ENCODE assay signal across 8 mouse cellular contexts in the genomic region with DNA sequence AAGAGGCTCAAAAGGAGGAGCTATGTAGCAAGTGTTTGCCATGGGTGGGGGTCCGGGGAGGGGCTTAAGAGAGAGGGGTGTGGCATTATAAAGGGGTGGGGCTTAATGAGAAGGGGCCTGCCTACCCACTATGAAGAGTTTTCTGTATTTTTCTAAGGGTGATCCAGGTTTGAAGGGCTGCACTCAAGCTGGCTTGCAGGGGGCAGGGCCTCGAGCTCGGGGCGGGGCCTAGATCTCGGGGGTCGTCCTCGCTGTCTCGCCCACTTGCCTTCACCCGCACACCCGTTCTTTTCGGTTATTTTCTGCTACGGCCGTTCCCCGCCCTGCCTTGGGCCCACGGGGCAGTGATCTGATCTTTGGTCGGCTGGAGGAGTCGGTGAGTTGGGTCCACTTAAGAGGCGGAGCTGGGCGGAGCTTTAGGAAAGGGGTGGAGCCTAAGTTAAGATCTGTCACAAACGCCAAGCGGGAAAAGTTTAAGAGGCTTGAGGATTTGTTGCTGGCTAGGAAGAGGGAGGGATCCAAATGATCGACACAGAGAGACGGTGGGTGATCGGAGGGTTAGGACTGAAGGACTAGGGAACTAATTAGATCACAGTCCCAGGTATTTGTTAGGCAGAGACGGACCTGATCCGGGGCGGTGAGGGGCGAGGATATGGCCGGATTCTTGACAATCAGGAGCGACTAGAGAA. TPM values are rescaled to one million over a fixed set of nuclear protein-coding genes. Genes with fewer than 3 reads are reported as not detected.
DNase-seq lines count a peak whose midpoint lies in the region; ATAC-seq and TF ChIP-seq lines count a peak whose summit lies in the region.

A gene (plus strand): TSS at position 145 of the 689 bp plus-strand sequence.
A gene (minus strand): TSS at position 346 of the 689 bp plus-strand sequence.

- no peak for TF ChIP-seq EP300 in CH12.LX (IDR thresholded peaks at IDR 0.05; ENCODE audit: low read length)
- TF ChIP-seq EP300 in heart, adult 2 months (IDR thresholded peaks at IDR 0.05; ENCODE audit: insufficient read depth, low read depth, low read length), result no peak
- no peak for TF ChIP-seq EP300 in liver, postnatal 0 days (IDR thresholded peaks at IDR 0.05; ENCODE audit: low read depth)

- intact Hi-C loops in heart, adult 2 months (cut with DNase I), result loop anchor here (2.0 to 10.0 kb wide), 2 partner anchors 13 to 355 kb away; a partner anchor contains a TSS

- peaks cover 12 to 31% of the 10 kb centered on the region in 2 experiments for H3K4me1 ChIP-seq in CH12.LX (ENCODE audit: control insufficient read depth in 1 of 2, insufficient read depth in 2 of 2)
- H3K4me1 ChIP-seq in embryonic facial prominence, embryonic 12.5 days, result peaks cover 29% of the 10 kb centered on the region
- peaks cover 2% of the 10 kb centered on the region; the same call in 1 of the 2 replicates for H3K4me1 ChIP-seq in heart, adult 2 months (ENCODE audit: control insufficient read depth, insufficient read depth, low read length)
- H3K4me1 ChIP-seq in liver, postnatal 0 days (ENCODE audit: insufficient read depth), result peaks cover 27% of the 10 kb centered on the region
- peaks cover 16% of the 10 kb centered on the region for H3K4me1 ChIP-seq in neural tube, embryonic 11.5 days (ENCODE audit: control insufficient read depth, insufficient read depth, low read length)

- TF ChIP-seq CTCF in CH12.LX (conservative IDR thresholded peaks at IDR 0.05 in 1 of 2, IDR thresholded peaks at IDR 0.05 in 1 of 2; ENCODE audit: low read depth in 2 of 2, low read length in 2 of 2), result no peak
- no peak for TF ChIP-seq CTCF in heart, adult 2 months (IDR thresholded peaks at IDR 0.05)
- TF ChIP-seq CTCF in liver, postnatal 0 days (IDR thresholded peaks at IDR 0.05; ENCODE audit: low read depth), result no peak

- H3K27ac ChIP-seq in CH12.LX (ENCODE audit: insufficient read depth, low read depth), result peak within 1 kb of the TSS; percentile 54
- peak within 1 kb of the TSS; percentile 80 for H3K27ac ChIP-seq in embryonic facial prominence, embryonic 12.5 days
- peak within 1 kb of the TSS; percentile 67 for H3K27ac ChIP-seq in heart, adult 2 months
- H3K27ac ChIP-seq in liver, postnatal 0 days (ENCODE audit: low read depth), result no peak within 1 kb of the TSS
- H3K27ac ChIP-seq in neural tube, embryonic 11.5 days (ENCODE audit: low read depth, low read length), result peak within 1 kb of the TSS; percentile 74

- TF ChIP-seq POLR2A in CH12.LX (IDR thresholded peaks at IDR 0.05; ENCODE audit: low read depth, low read length), result no peak; the same call in 1 of the 2 replicates
- TF ChIP-seq POLR2A in heart, adult 2 months (IDR thresholded peaks at IDR 0.05; ENCODE audit: insufficient read depth, low read depth, low read length), result no peak

- H3K9ac ChIP-seq in CH12.LX (ENCODE audit: insufficient read depth, low read depth), result peak within 1 kb of the TSS; percentile 75
- H3K9ac ChIP-seq in embryonic facial prominence, embryonic 12.5 days, result peak within 1 kb of the TSS; percentile 59
- H3K9ac ChIP-seq in heart, adult 2 months (ENCODE audit: low read depth, low read length), result peak within 1 kb of the TSS; percentile 71
- H3K9ac ChIP-seq in liver, postnatal 0 days (replicated peaks), result peak within 1 kb of the TSS; percentile 46
- peak within 1 kb of the TSS; percentile 68 for H3K9ac ChIP-seq in neural tube, embryonic 11.5 days (ENCODE audit: low read length)

- dilution Hi-C loops in CH12.LX (cut with MboI; ENCODE audit: extremely low pct_ligation_motif_present, extremely low pct_unique_long_range_greater_than_20kb, low sequenced_read_pairs), result no loop called here

- no peaks in the 10 kb centered on the region for H3K9me3 ChIP-seq in CH12.LX (replicated peaks; ENCODE audit: low read length)
- no peaks in the 10 kb centered on the region for H3K9me3 ChIP-seq in embryonic facial prominence, embryonic 12.5 days
- no peaks in the 10 kb centered on the region for H3K9me3 ChIP-seq in liver, postnatal 0 days (ENCODE audit: low read length)
- H3K9me3 ChIP-seq in neural tube, embryonic 11.5 days (ENCODE audit: control insufficient read depth, low read length), result no peaks in the 10 kb centered on the region

- H3K4me3 ChIP-seq in CH12.LX (replicated peaks in 1 of 3; ENCODE audit: low read depth in 2 of 3, low read length in 2 of 3, poor library complexity in 1 of 3), result peak within 1 kb of the TSS; percentile 66 to 85 (median 76)
- peak within 1 kb of the TSS; percentile 73 for H3K4me3 ChIP-seq in embryonic facial prominence, embryonic 12.5 days
- peak within 1 kb of the TSS; percentile 75 for H3K4me3 ChIP-seq in heart, adult 2 months
- H3K4me3 ChIP-seq in liver, postnatal 0 days (ENCODE audit: low read depth, low read length), result peak within 1 kb of the TSS; percentile 54
- peak within 1 kb of the TSS; percentile 60 for H3K4me3 ChIP-seq in neural tube, embryonic 11.5 days (ENCODE audit: low read depth, low read length)

- TF ChIP-seq RAD21 in CH12.LX (IDR thresholded peaks at IDR 0.05; ENCODE audit: low read depth, low read length), result no peak

- peaks cover 32 to 50% of the 10 kb centered on the region in 2 experiments for H3K36me3 ChIP-seq in CH12.LX (replicated peaks in 1 of 2; ENCODE audit: control insufficient read depth in 1 of 2, insufficient read depth in 1 of 2, low read length in 1 of 2)
- H3K36me3 ChIP-seq in embryonic facial prominence, embryonic 12.5 days, result peaks cover 26% of the 10 kb centered on the region
- H3K36me3 ChIP-seq in heart, adult 2 months (ENCODE audit: control insufficient read depth, insufficient read depth, low read length), result no peaks in the 10 kb centered on the region
- H3K36me3 ChIP-seq in liver, postnatal 0 days (replicated peaks; ENCODE audit: insufficient read depth, low read length), result peaks cover 18% of the 10 kb centered on the region
- H3K36me3 ChIP-seq in neural tube, embryonic 11.5 days (ENCODE audit: control insufficient read depth, insufficient read depth, low read length), result peaks cover 15% of the 10 kb centered on the region

- peak within 1 kb of the TSS; percentile 84 for H3K4me2 ChIP-seq in CH12.LX (ENCODE audit: insufficient read depth, low read depth, poor library complexity, severe bottlenecking)
- peak within 1 kb of the TSS; percentile 83 for H3K4me2 ChIP-seq in embryonic facial prominence, embryonic 12.5 days (replicated peaks)
- H3K4me2 ChIP-seq in liver, postnatal 0 days (ENCODE audit: low read depth, low read length), result peak within 1 kb of the TSS; percentile 84
- peak within 1 kb of the TSS; percentile 67 for H3K4me2 ChIP-seq in neural tube, embryonic 11.5 days (ENCODE audit: low read depth)

- peak; percentile 88 for DNase-seq in CH12.LX (ENCODE audit: extremely low read depth)
- DNase-seq in adrenal gland, adult 8-10 months, result peak; percentile 75
- DNase-seq in heart, adult 2 months, result peak; percentile 83 to 84
- DNase-seq in kidney, adult 18-20 months, result peak; percentile 90
- peak; percentile 75 for DNase-seq in liver, postnatal 0 days
- peak; percentile 71 for DNase-seq in neural tube, embryonic 11.5 days (ENCODE audit: low spot score)
- DNase-seq in testis, postnatal 14 days (ENCODE audit: low spot score), result peak; percentile 71

- in situ Hi-C loops in CH12.LX (cut with MboI; ENCODE audit: low pct_ligation_motif_present, low pct_unique_long_range_greater_than_20kb, low sequenced_read_pairs), result no loop called here

- ATAC-seq in embryonic facial prominence, embryonic 12.5 days (ENCODE audit: insufficient number of reproducible peaks, insufficient read depth, low FRiP score, low TSS enrichment), result peak; percentile 48
- ATAC-seq in liver, postnatal 0 days, result peak; percentile 51
- peak; percentile 22 for ATAC-seq in neural tube, embryonic 11.5 days (ENCODE audit: insufficient read depth, low FRiP score, low TSS enrichment)

- no peaks in the 10 kb centered on the region for H3K79me2 ChIP-seq in CH12.LX (replicated peaks; ENCODE audit: control insufficient read depth, extremely low read depth, insufficient read depth, poor library complexity, severe bottlenecking)
- no peaks in the 10 kb centered on the region for H3K79me2 ChIP-seq in heart, adult 2 months (replicated peaks; ENCODE audit: control insufficient read depth, insufficient read depth, low read length)

- WGBS in embryonic facial prominence, embryonic 12.5 days, result 2% methylated on average over 30 of the region's 30 CpGs
- WGBS in heart, adult 2 months, result 1% methylated on average over 30 of the region's 30 CpGs
- WGBS in liver, postnatal 0 days (ENCODE audit: insufficient replicate concordance), result under 1% methylated on average over 30 of the region's 30 CpGs
- WGBS in neural tube, embryonic 11.5 days, result under 1% methylated on average over 30 of the region's 30 CpGs

- H3K27me3 ChIP-seq in CH12.LX (replicated peaks), result no peaks in the 10 kb centered on the region
- peaks cover 52% of the 10 kb centered on the region for H3K27me3 ChIP-seq in embryonic facial prominence, embryonic 12.5 days
- peaks cover 6% of the 10 kb centered on the region; the same call in 1 of the 2 replicates for H3K27me3 ChIP-seq in heart, adult 2 months (ENCODE audit: control insufficient read depth, insufficient read depth, low read length)
- H3K27me3 ChIP-seq in liver, postnatal 0 days (ENCODE audit: insufficient read depth, low read length), result peaks cover 48% of the 10 kb centered on the region
- H3K27me3 ChIP-seq in neural tube, embryonic 11.5 days (ENCODE audit: control insufficient read depth, insufficient read depth, low read length), result peaks cover 39% of the 10 kb centered on the region

RNA-seq across cellular contexts. Expression of the first gene that starts in this region (rescaled TPM):
- total RNA-seq in CH12.LX (2012; rRNA removed), result 0.30 and 0.38 TPM in 2 replicates
- total RNA-seq in CH12.LX (2014; rRNA removed), result 0.13 TPM in 1 of 2 replicates, not detected in the other
- polyA plus RNA-seq in CH12.LX (2012; ENCODE audit: insufficient read length, low read depth), result 1.0 and 1.5 TPM in 2 replicates
- total RNA-seq in adrenal gland, adult 8-10 months (2022), result 1 to 10 TPM; 1.2 to 2.1 (median 1.7) TPM
- polyA plus RNA-seq in embryonic facial prominence, embryonic 12.5 days (2016; fragmentation: Nextera tagmentation; extraction: Ambion mirVana), result 0.59 and 0.78 TPM in 2 replicates
- total RNA-seq in heart, adult 2 months (2021), result under 1 TPM; 0.18 to 0.29 TPM
- 0.35 and 0.43 TPM in 2 replicates for polyA plus RNA-seq in heart, adult 2 months (2012; rRNA removed)
- polyA plus RNA-seq in liver, postnatal 0 days (2015; fragmentation: Nextera tagmentation; extraction: Ambion mirVana), result not detected in 2 replicates
- polyA plus RNA-seq in neural tube, embryonic 11.5 days (2014; fragmentation: Nextera tagmentation; extraction: Ambion mirVana), result 0.34 and 0.46 TPM in 2 replicates

RNA-seq across cellular contexts. Expression of the second gene that starts in this region (rescaled TPM):
- total RNA-seq in CH12.LX (2012; rRNA removed) (2.2 and 3.3 TPM in 2 replicates), CH12.LX (2014; rRNA removed) (1.2 and 1.6 TPM in 2 replicates)
- polyA plus RNA-seq in CH12.LX (2012; ENCODE audit: insufficient read length, low read depth), result 6.0 and 6.6 TPM in 2 replicates
- total RNA-seq in adrenal gland, adult 8-10 months (2022), result 10 to 100 TPM in 2 of 4 experiments, 1 to 10 TPM in 2; 6.6 to 19.2 (median 12.7) TPM
- 5.9 and 6.3 TPM in 2 replicates for polyA plus RNA-seq in embryonic facial prominence, embryonic 12.5 days (2016; fragmentation: Nextera tagmentation; extraction: Ambion mirVana)
- total RNA-seq in heart, adult 2 months (2021), result 1 to 10 TPM in 1 of 2 experiments, under 1 TPM in 1; 0.52 to 1.0 TPM
- polyA plus RNA-seq in heart, adult 2 months (2012; rRNA removed), result 1.2 and 1.6 TPM in 2 replicates
- polyA plus RNA-seq in liver, postnatal 0 days (2015; fragmentation: Nextera tagmentation; extraction: Ambion mirVana), result 0.13 and 0.21 TPM in 2 replicates
- polyA plus RNA-seq in neural tube, embryonic 11.5 days (2014; fragmentation: Nextera tagmentation; extraction: Ambion mirVana), result 5.6 and 6.5 TPM in 2 replicates

Comparison
In these comparisons a context has a peak if more than half of its experiments do, and no peak if none do; other contexts are left out.
1. Peak in DNase-seq, ATAC-seq, H3K4me3 ChIP-seq, H3K9ac ChIP-seq and H3K4me2 ChIP-seq in liver, postnatal 0 days; RNA of the genes that start here not detected or under 1 TPM.